Mouse (Mus musculus): ENCODE measurements around the gene 4933405L10Rik. TPM values are rescaled to one million over a fixed set of nuclear protein-coding genes. Genes with fewer than 3 reads are reported as not detected.

4933405L10Rik gene
- total and polyA plus RNA-seq, 2 experiments from 2014 or later: 0.31 TPM; not detected in 1

GRCm38 (mm10) chr8:105708675-105709074 lies 1.2 kb downstream of the 4933405L10Rik start:
- Histone ChIP-seq H3K9ac (no peak overlapping the region), H3K36me3 (ENCODE audit: insufficient read depth) (peaks cover 9% of the 10 kb centered on the region), H3K4me1 (ENCODE audit: insufficient read depth) (no peaks in the 10 kb centered on the region), H3K9me3 (ENCODE audit: low read length) (no peaks in the 10 kb centered on the region), H3K27me3 (ENCODE audit: insufficient read depth, low read length) (no peaks in the 10 kb centered on the region), H3K27ac (ENCODE audit: low read depth, low read length) (no peak overlapping the region), H3K4me2 (ENCODE audit: low read depth) (no peak overlapping the region), H3K4me3 (ENCODE audit: low read depth, low read length) (no peak overlapping the region)
- no peak for DNase-seq
- no peak for TF ChIP-seq CTCF (IDR thresholded peaks at IDR 0.05; ENCODE audit: low read depth)
- no peak for ATAC-seq
- WGBS: 94% methylated on average over 8 of the region's 8 CpGs

- no peak for TF ChIP-seq CTCF (IDR thresholded peaks at IDR 0.05; ENCODE audit: low read depth)
- H3K27ac ChIP-seq (ENCODE audit: low read depth, low read length): no peak overlapping the region
- H3K4me3 ChIP-seq (ENCODE audit: low read depth, low read length): no peak overlapping the region
- H3K27me3 ChIP-seq (ENCODE audit: insufficient read depth, low read length): no peaks in the 10 kb centered on the region
- no peak for DNase-seq
- H3K9me3 ChIP-seq (ENCODE audit: low read length): no peaks in the 10 kb centered on the region
- H3K36me3 ChIP-seq (ENCODE audit: insufficient read depth): peaks cover 2% of the 10 kb centered on the region
- 71% methylated on average over 13 of the region's 14 CpGs for WGBS
- H3K9ac ChIP-seq: no peak overlapping the region
- H3K4me2 ChIP-seq (ENCODE audit: low read depth): no peak overlapping the region
- ATAC-seq: no peak
- no peaks in the 10 kb centered on the region for H3K4me1 ChIP-seq (ENCODE audit: insufficient read depth)
Observed at GRCm38 (mm10) chr8:105709317-105709716, 1.9 kb downstream of the 4933405L10Rik start.

GRCm38 (mm10) chr8:105712286-105712685 lies 4.8 kb downstream of the 4933405L10Rik start:
- no peaks in the 10 kb centered on the region for H3K4me1 ChIP-seq (ENCODE audit: insufficient read depth)
- H3K36me3 ChIP-seq (ENCODE audit: insufficient read depth): peaks cover 17% of the 10 kb centered on the region
- no peak overlapping the region for H3K27ac ChIP-seq (ENCODE audit: low read depth, low read length)
- ATAC-seq: no peak
- no peak for TF ChIP-seq CTCF (IDR thresholded peaks at IDR 0.05; ENCODE audit: low read depth)
- no peak overlapping the region for H3K4me3 ChIP-seq (ENCODE audit: low read depth, low read length)
- no peaks in the 10 kb centered on the region for H3K27me3 ChIP-seq (ENCODE audit: insufficient read depth, low read length)
- H3K9ac ChIP-seq: no peak overlapping the region
- H3K9me3 ChIP-seq (ENCODE audit: low read length): no peaks in the 10 kb centered on the region
- DNase-seq: no peak
- WGBS: 90% methylated on average over 3 of the region's 3 CpGs
- H3K4me2 ChIP-seq (ENCODE audit: low read depth): no peak overlapping the region

- peak; percentile 84 for TF ChIP-seq CTCF (IDR thresholded peaks at IDR 0.05; ENCODE audit: low read depth)
- no peak overlapping the region for H3K27ac ChIP-seq (ENCODE audit: low read depth, low read length)
- H3K9ac ChIP-seq: no peak overlapping the region
- WGBS: 4% methylated on average over 3 of the region's 3 CpGs
- H3K4me2 ChIP-seq (ENCODE audit: low read depth): no peak overlapping the region
- ATAC-seq (peak; percentile 53; the same call in 1 of the 2 replicates), DNase-seq (peak; percentile 86)
- H3K36me3 ChIP-seq (ENCODE audit: insufficient read depth): peaks cover 19% of the 10 kb centered on the region
- H3K4me1 ChIP-seq (ENCODE audit: insufficient read depth): no peaks in the 10 kb centered on the region
- H3K27me3 ChIP-seq (ENCODE audit: insufficient read depth, low read length): no peaks in the 10 kb centered on the region
- no peak overlapping the region for H3K4me3 ChIP-seq (ENCODE audit: low read depth, low read length)
- H3K9me3 ChIP-seq (ENCODE audit: low read length): no peaks in the 10 kb centered on the region
Observed at GRCm38 (mm10) chr8:105714139-105714538, 6.7 kb downstream of the 4933405L10Rik start.

GRCm38 (mm10) chr8:105715042-105715441 lies 7.6 kb downstream of the 4933405L10Rik start:
- H3K9me3 ChIP-seq (ENCODE audit: low read length): no peaks in the 10 kb centered on the region
- H3K4me2 ChIP-seq (ENCODE audit: low read depth): no peak overlapping the region
- WGBS: 68% methylated on average over 6 of the region's 6 CpGs
- no peak overlapping the region for H3K27ac ChIP-seq (ENCODE audit: low read depth, low read length)
- H3K4me1 ChIP-seq (ENCODE audit: insufficient read depth): no peaks in the 10 kb centered on the region
- H3K27me3 ChIP-seq (ENCODE audit: insufficient read depth, low read length): no peaks in the 10 kb centered on the region
- no peak for TF ChIP-seq CTCF (IDR thresholded peaks at IDR 0.05; ENCODE audit: low read depth)
- H3K36me3 ChIP-seq (ENCODE audit: insufficient read depth): peaks cover 19% of the 10 kb centered on the region
- no peak overlapping the region for H3K9ac ChIP-seq
- H3K4me3 ChIP-seq (ENCODE audit: low read depth, low read length): no peak overlapping the region
- ATAC-seq (no peak), DNase-seq (no peak)

GRCm38 (mm10) chr8:105716302-105716945 lies 9.0 kb downstream of the 4933405L10Rik start:
- WGBS: 96% methylated on average over 15 of the region's 15 CpGs
- no peaks in the 10 kb centered on the region for H3K4me1 ChIP-seq (ENCODE audit: insufficient read depth)

GRCm38 (mm10) chr8:105719637-105720036 lies 12.2 kb downstream of the 4933405L10Rik start:
- 87% methylated on average over 4 of the region's 4 CpGs for WGBS
- Histone ChIP-seq H3K4me3 (ENCODE audit: low read depth, low read length) (no peak overlapping the region), H3K27me3 (ENCODE audit: insufficient read depth, low read length) (no peaks in the 10 kb centered on the region), H3K9me3 (ENCODE audit: low read length) (no peaks in the 10 kb centered on the region), H3K9ac (no peak overlapping the region), H3K36me3 (ENCODE audit: insufficient read depth) (peaks cover 32% of the 10 kb centered on the region), H3K27ac (ENCODE audit: low read depth, low read length) (no peak overlapping the region), H3K4me1 (ENCODE audit: insufficient read depth) (no peaks in the 10 kb centered on the region), H3K4me2 (ENCODE audit: low read depth) (no peak overlapping the region)
- ATAC-seq: no peak
- TF ChIP-seq CTCF (IDR thresholded peaks at IDR 0.05; ENCODE audit: low read depth): no peak
- DNase-seq: no peak

More at GRCm38 (mm10) chr8:105716302-105716945, 9.0 kb downstream of the 4933405L10Rik start:
- no peak overlapping the region for H3K4me3 ChIP-seq (ENCODE audit: low read depth, low read length)
- no peaks in the 10 kb centered on the region for H3K27me3 ChIP-seq (ENCODE audit: insufficient read depth, low read length)
- TF ChIP-seq CTCF (IDR thresholded peaks at IDR 0.05; ENCODE audit: low read depth): 0 out of 2 replicates have a peak, but pooled peaks have one; percentile 10
- no peak overlapping the region for H3K9ac ChIP-seq
- DNase-seq (no peak), ATAC-seq (no peak)
- H3K9me3 ChIP-seq (ENCODE audit: low read length): no peaks in the 10 kb centered on the region
- H3K4me2 ChIP-seq (ENCODE audit: low read depth): no peak overlapping the region
- no peak overlapping the region for H3K27ac ChIP-seq (ENCODE audit: low read depth, low read length)
- peaks cover 19% of the 10 kb centered on the region for H3K36me3 ChIP-seq (ENCODE audit: insufficient read depth)

All from forebrain, postnatal 0 days (tissue).